25 mouse cellular contexts compared by ENCODE assay signal in genomic region chr2:167920960-167921495, GRCm38 (mm10). TPM values are rescaled to one million over a fixed set of nuclear protein-coding genes. Genes with fewer than 3 reads are reported as not detected.
DNase-seq lines count a peak whose midpoint lies in the region; ATAC-seq and TF ChIP-seq lines count a peak whose summit lies in the region.
"Had no signal": no experiment of that assay in that cellular context is flagged by ENCODE, and none has a peak within 500 bp of the region (broad histone marks: within the 10 kb centered on the region; RNA-seq: fewer than 3 reads in every experiment).

No protein-coding gene starts in this region.

- TF ChIP-seq CTCF in forebrain, postnatal 0 days (IDR thresholded peaks at IDR 0.05; ENCODE audit: low read depth) = no peak
- no peak for TF ChIP-seq CTCF in lung, adult 2 months (IDR thresholded peaks at IDR 0.05; ENCODE audit: insufficient read depth, low read length)
- TF ChIP-seq CTCF in brain, embryonic 14.5 days (IDR thresholded peaks at IDR 0.05; ENCODE audit: borderline replicate concordance, extremely low read depth, insufficient read depth, insufficient read length) = no peak

- no peak overlapping the region for H3K9ac ChIP-seq in forebrain, postnatal 0 days
- H3K9ac ChIP-seq: embryonic facial prominence, embryonic 13.5 days; forebrain, embryonic 13.5 days; limb, embryonic 12.5 days; liver, embryonic 13.5 days; neural tube, embryonic 15.5 days had no signal

- H3K9me3 ChIP-seq in forebrain, embryonic 10.5 days = no peaks in the 10 kb centered on the region
- H3K9me3 ChIP-seq in forebrain, postnatal 0 days (ENCODE audit: low read length) = no peaks in the 10 kb centered on the region
- H3K9me3 ChIP-seq: embryonic facial prominence, embryonic 13.5 days; forebrain, embryonic 13.5 days; limb, embryonic 12.5 days; liver, embryonic 13.5 days; neural tube, embryonic 15.5 days had no signal

- H3K36me3 ChIP-seq in forebrain, embryonic 10.5 days (replicated peaks) = no peaks in the 10 kb centered on the region
- H3K36me3 ChIP-seq in forebrain, postnatal 0 days (ENCODE audit: insufficient read depth) = no peaks in the 10 kb centered on the region
- H3K36me3 ChIP-seq: embryonic facial prominence, embryonic 13.5 days; limb, embryonic 12.5 days; liver, embryonic 13.5 days; neural tube, embryonic 15.5 days had no signal

- ATAC-seq in forebrain, postnatal 0 days = no peak
- ATAC-seq: forebrain, embryonic 13.5 days; hindbrain, embryonic 16.5 days; intestine, embryonic 16.5 days had no signal

- 92% methylated on average over 9 of the region's 9 CpGs for WGBS in forebrain, embryonic 10.5 days
- 82% methylated on average over 9 of the region's 9 CpGs for WGBS in forebrain, postnatal 0 days
- 77% methylated on average over 9 of the region's 9 CpGs for WGBS in lung, adult 2 months

- H3K4me1 ChIP-seq in forebrain, embryonic 10.5 days = peaks cover 21% of the 10 kb centered on the region
- H3K4me1 ChIP-seq in forebrain, postnatal 0 days (ENCODE audit: insufficient read depth) = no peaks in the 10 kb centered on the region
- peaks cover 11% of the 10 kb centered on the region for H3K4me1 ChIP-seq in lung, adult 2 months (ENCODE audit: control insufficient read depth, insufficient read depth, low read length)
- H3K4me1 ChIP-seq: embryonic facial prominence, embryonic 13.5 days had no signal

- 0 out of 2 replicates have a peak overlapping the region, but pooled peaks have one; percentile 16 for H3K27ac ChIP-seq in forebrain, embryonic 10.5 days
- no peak overlapping the region for H3K27ac ChIP-seq in forebrain, postnatal 0 days (ENCODE audit: low read depth, low read length)
- H3K27ac ChIP-seq: embryonic facial prominence, embryonic 13.5 days; forebrain, embryonic 13.5 days; gastrocnemius, adult 2 months; layer of hippocampus, adult 2 months; limb, embryonic 12.5 days; liver, embryonic 13.5 days; neural tube, embryonic 15.5 days had no signal

- no peak overlapping the region for H3K4me3 ChIP-seq in forebrain, embryonic 10.5 days
- H3K4me3 ChIP-seq in forebrain, postnatal 0 days (ENCODE audit: low read depth, low read length) = no peak overlapping the region
- H3K4me3 ChIP-seq in lung, adult 2 months (replicated peaks; ENCODE audit: extremely low read depth, low read depth, low read length) = no peak overlapping the region
- H3K4me3 ChIP-seq: embryonic facial prominence, embryonic 13.5 days; erythroblast, embryonic 14.5 days; forebrain, embryonic 13.5 days; gastrocnemius, adult 2 months; layer of hippocampus, adult 2 months; limb, embryonic 12.5 days; liver, embryonic 13.5 days; neural tube, embryonic 15.5 days had no signal

- no peak for TF ChIP-seq POLR2A in lung, adult 2 months (IDR thresholded peaks at IDR 0.05; ENCODE audit: borderline replicate concordance, extremely low read depth, low read depth, low read length)
- no peak for TF ChIP-seq POLR2A in brain, embryonic 14.5 days (IDR thresholded peaks at IDR 0.05; ENCODE audit: borderline replicate concordance, extremely low read depth, insufficient read depth, insufficient read length, poor library complexity, severe bottlenecking)

- H3K4me2 ChIP-seq in forebrain, postnatal 0 days (ENCODE audit: low read depth) = no peak overlapping the region
- H3K4me2 ChIP-seq: embryonic facial prominence, embryonic 13.5 days; forebrain, embryonic 13.5 days; heart, embryonic 11.5 days; limb, embryonic 12.5 days; liver, embryonic 13.5 days; neural tube, embryonic 15.5 days had no signal

- no peaks in the 10 kb centered on the region for H3K27me3 ChIP-seq in forebrain, embryonic 10.5 days (ENCODE audit: poor library complexity, severe bottlenecking)
- H3K27me3 ChIP-seq in forebrain, postnatal 0 days (ENCODE audit: insufficient read depth, low read length) = no peaks in the 10 kb centered on the region
- H3K27me3 ChIP-seq: embryonic facial prominence, embryonic 13.5 days; forebrain, embryonic 13.5 days; limb, embryonic 12.5 days; liver, embryonic 13.5 days; neural tube, embryonic 15.5 days had no signal

- peak; percentile 54 for DNase-seq in adrenal gland, postnatal 10 days
- no peak for DNase-seq in adrenal gland, adult 8-10 months
- DNase-seq in forebrain, embryonic 10.5 days (ENCODE audit: extremely low spot score, low spot score) = no peak
- no peak for DNase-seq in forebrain, postnatal 0 days
- DNase-seq in lung, postnatal 10 days = peak; percentile 54
- no peak for DNase-seq in lung, adult 2 months
- DNase-seq in brain, embryonic 14.5 days (ENCODE audit: low read depth) = peak; percentile 19
- no peak for DNase-seq in kidney, postnatal 10 days
- DNase-seq: embryo, embryonic 11 days; gastrocnemius, adult 2 months; kidney, adult 9 months; kidney, postnatal 25 days; liver, embryonic 13.5 days; right cerebral cortex, postnatal 25 days; spleen, adult 18-20 months; thymus, postnatal 14 days had no signal

RNA-seq across cellular contexts. Expression of gene Ptpn1, which starts 10.8 kb away (rescaled TPM):
- total RNA-seq in adrenal gland, postnatal 10 days (2021) = 10 to 100 TPM; 43.1 to 50.2 TPM
- total RNA-seq in adrenal gland, adult 8-10 months (2022) = 10 to 100 TPM; 56.1 to 70.3 (median 60.7) TPM
- 66.0 and 66.4 TPM in 2 replicates for polyA plus RNA-seq in forebrain, embryonic 10.5 days (2016; fragmentation: Nextera tagmentation; extraction: Ambion mirVana)
- 34.8 and 47.0 TPM in 2 replicates for total RNA-seq in forebrain, postnatal 0 days (2014; rRNA removed)
- polyA plus RNA-seq in forebrain, postnatal 0 days (2015; fragmentation: Nextera tagmentation; extraction: Ambion mirVana) = 70.6 and 75.4 TPM in 2 replicates
- polyA plus RNA-seq in lung, adult 2 months (2012; rRNA removed) = 65.9 and 69.9 TPM in 2 replicates
- 60.2 and 62.4 TPM in 2 replicates for polyA plus RNA-seq in brain, embryonic 14.5 days (2012; rRNA removed)

Comparison
In these comparisons a context has a peak if more than half of its experiments do, and no peak if none do; other contexts are left out.
1. DNase-seq: peak in adrenal gland, postnatal 10 days (single experiment), lung, postnatal 10 days (single experiment) and brain, embryonic 14.5 days (single experiment); none in adrenal gland, adult 8-10 months (single experiment), forebrain, embryonic 10.5 days (single experiment), forebrain, postnatal 0 days (single experiment), lung, adult 2 months (single experiment) and kidney, postnatal 10 days (single experiment).